Mouse (Mus musculus): ENCODE data around the gene Gm36245. TPM values are rescaled to one million over a fixed set of nuclear protein-coding genes. Genes with fewer than 3 reads are reported as not detected.

The Gm36245 gene
- polyA plus RNA-seq, 2 experiments = not detected

- WGBS (ENCODE audit: insufficient replicate concordance) = 35% methylated on average over 1 of the region's 1 CpGs
- DNase-seq (ENCODE audit: low read depth in 3 of 3, low spot score in 3 of 3) = no peak
- Histone ChIP-seq H3K9ac (replicated peaks) (no peak overlapping the region), H3K4me2 (ENCODE audit: low read depth) (no peak overlapping the region), H3K4me3 (ENCODE audit: insufficient read depth in 1 of 2, low read depth in 2 of 2, low read length in 2 of 2) (no peak overlapping the region), H3K4me1 (replicated peaks; ENCODE audit: control insufficient read depth in 2 of 2, insufficient read depth in 2 of 2, low read length in 1 of 2) (no peaks in the 10 kb centered on the region), H3K9me3 (ENCODE audit: control insufficient read depth, low read length) (no peaks in the 10 kb centered on the region; the same call in 1 of the 2 replicates), H3K36me3 (replicated peaks; ENCODE audit: control insufficient read depth, insufficient read depth, low read depth) (no peaks in the 10 kb centered on the region), H3K27ac (no peak overlapping the region), H3K27me3 (ENCODE audit: control insufficient read depth, insufficient read depth, low read length) (no peaks in the 10 kb centered on the region)
- TF ChIP-seq EP300 (IDR thresholded peaks at IDR 0.05; ENCODE audit: low read depth) (no peak), CTCF (IDR thresholded peaks at IDR 0.05; ENCODE audit: low read depth) (no peak)
- ATAC-seq (ENCODE audit: insufficient read depth) = no peak
Observed at GRCm38 (mm10) chr15:77581681-77582080, 17.4 kb upstream of the Gm36245 start.

- no peaks in the 10 kb centered on the region for H3K36me3 ChIP-seq (replicated peaks; ENCODE audit: control insufficient read depth, insufficient read depth, low read depth)
- no peak for ATAC-seq (ENCODE audit: insufficient read depth)
Observed at GRCm38 (mm10) chr15:77587026-77587425, 12.0 kb upstream of the Gm36245 start.

GRCm38 (mm10) chr15:77588981-77589380 lies 10.1 kb upstream of the Gm36245 start:
- Histone ChIP-seq H3K9ac (replicated peaks) (no peak overlapping the region), H3K4me1 (replicated peaks; ENCODE audit: control insufficient read depth in 2 of 2, insufficient read depth in 2 of 2, low read length in 1 of 2) (no peaks in the 10 kb centered on the region), H3K4me2 (ENCODE audit: low read depth) (no peak overlapping the region), H3K27ac (no peak overlapping the region), H3K9me3 (ENCODE audit: control insufficient read depth, low read length) (no peaks in the 10 kb centered on the region), H3K4me3 (ENCODE audit: insufficient read depth in 1 of 2, low read depth in 2 of 2, low read length in 2 of 2) (no peak overlapping the region), H3K27me3 (ENCODE audit: control insufficient read depth, insufficient read depth, low read length) (no peaks in the 10 kb centered on the region), H3K36me3 (replicated peaks; ENCODE audit: control insufficient read depth, insufficient read depth, low read depth) (no peaks in the 10 kb centered on the region)
- TF ChIP-seq EP300 (IDR thresholded peaks at IDR 0.05; ENCODE audit: low read depth) (no peak), CTCF (IDR thresholded peaks at IDR 0.05; ENCODE audit: low read depth) (no peak)
- no peak for DNase-seq (ENCODE audit: low read depth in 3 of 3, low spot score in 3 of 3)
- ATAC-seq (ENCODE audit: insufficient read depth) = no peak

More at GRCm38 (mm10) chr15:77587026-77587425, 12.0 kb upstream of the Gm36245 start:
- DNase-seq (ENCODE audit: low read depth in 3 of 3, low spot score in 3 of 3) = no peak
- H3K4me1 ChIP-seq (replicated peaks; ENCODE audit: control insufficient read depth in 2 of 2, insufficient read depth in 2 of 2, low read length in 1 of 2) = no peaks in the 10 kb centered on the region
- no peak for TF ChIP-seq CTCF (IDR thresholded peaks at IDR 0.05; ENCODE audit: low read depth)
- TF ChIP-seq EP300 (IDR thresholded peaks at IDR 0.05; ENCODE audit: low read depth) = no peak
- no peaks in the 10 kb centered on the region; the same call in 1 of the 2 replicates for H3K9me3 ChIP-seq (ENCODE audit: control insufficient read depth, low read length)
- no peak overlapping the region for H3K4me3 ChIP-seq (ENCODE audit: insufficient read depth in 1 of 2, low read depth in 2 of 2, low read length in 2 of 2)
- H3K27ac ChIP-seq = no peak overlapping the region
- H3K4me2 ChIP-seq (ENCODE audit: low read depth) = no peak overlapping the region
- H3K27me3 ChIP-seq (ENCODE audit: control insufficient read depth, insufficient read depth, low read length) = no peaks in the 10 kb centered on the region
- H3K9ac ChIP-seq (replicated peaks) = no peak overlapping the region

- no peak for ATAC-seq (ENCODE audit: insufficient read depth)
- H3K4me3 ChIP-seq (ENCODE audit: insufficient read depth in 1 of 2, low read depth in 2 of 2, low read length in 2 of 2) = no peak overlapping the region
Observed at GRCm38 (mm10) chr15:77590881-77591280, 8.2 kb upstream of the Gm36245 start.

GRCm38 (mm10) chr15:77593557-77593956 lies 5.5 kb upstream of the Gm36245 start:
- no peak overlapping the region for H3K4me3 ChIP-seq (ENCODE audit: insufficient read depth in 1 of 2, low read depth in 2 of 2, low read length in 2 of 2)
- DNase-seq (ENCODE audit: low read depth in 3 of 3, low spot score in 3 of 3) (no peak), ATAC-seq (ENCODE audit: insufficient read depth) (no peak)
- no peak overlapping the region for H3K4me2 ChIP-seq (ENCODE audit: low read depth)
- no peak overlapping the region for H3K27ac ChIP-seq
- H3K27me3 ChIP-seq (ENCODE audit: control insufficient read depth, insufficient read depth, low read length) = no peaks in the 10 kb centered on the region
- no peaks in the 10 kb centered on the region for H3K4me1 ChIP-seq (replicated peaks; ENCODE audit: control insufficient read depth in 2 of 2, insufficient read depth in 2 of 2, low read length in 1 of 2)
- H3K36me3 ChIP-seq (replicated peaks; ENCODE audit: control insufficient read depth, insufficient read depth, low read depth) = no peaks in the 10 kb centered on the region
- H3K9ac ChIP-seq (replicated peaks) = no peak overlapping the region
- no peaks in the 10 kb centered on the region for H3K9me3 ChIP-seq (ENCODE audit: control insufficient read depth, low read length)
- 28% methylated on average over 1 of the region's 1 CpGs for WGBS (ENCODE audit: insufficient replicate concordance)
- TF ChIP-seq EP300 (IDR thresholded peaks at IDR 0.05; ENCODE audit: low read depth) (no peak), CTCF (IDR thresholded peaks at IDR 0.05; ENCODE audit: low read depth) (no peak)

More at GRCm38 (mm10) chr15:77590881-77591280, 8.2 kb upstream of the Gm36245 start:
- Histone ChIP-seq H3K9ac (replicated peaks) (no peak overlapping the region), H3K27ac (no peak overlapping the region), H3K4me1 (replicated peaks; ENCODE audit: control insufficient read depth in 2 of 2, insufficient read depth in 2 of 2, low read length in 1 of 2) (no peaks in the 10 kb centered on the region), H3K4me2 (ENCODE audit: low read depth) (no peak overlapping the region), H3K27me3 (ENCODE audit: control insufficient read depth, insufficient read depth, low read length) (no peaks in the 10 kb centered on the region), H3K36me3 (replicated peaks; ENCODE audit: control insufficient read depth, insufficient read depth, low read depth) (no peaks in the 10 kb centered on the region), H3K9me3 (ENCODE audit: control insufficient read depth, low read length) (no peaks in the 10 kb centered on the region)
- TF ChIP-seq CTCF (IDR thresholded peaks at IDR 0.05; ENCODE audit: low read depth) (no peak), EP300 (IDR thresholded peaks at IDR 0.05; ENCODE audit: low read depth) (no peak)
- 51% methylated on average over 2 of the region's 2 CpGs for WGBS (ENCODE audit: insufficient replicate concordance)
- DNase-seq (ENCODE audit: low read depth in 3 of 3, low spot score in 3 of 3) = no peak
